Mouse (Mus musculus) kidney, postnatal 0 days (tissue): ENCODE results near the gene Brd3. TPM values are rescaled to one million over a fixed set of nuclear protein-coding genes. Genes with fewer than 3 reads are reported as not detected.

ENCODE experiments used
- ATAC-seq: fragments of 200-750 bp; cut with Nextera tagmentation; replicated peaks from 2 replicates; pipeline ENCODE4 v1.8.0; 2017; ENCODE audit warnings: low read depth, moderate number of reproducible peaks, moderate TSS enrichment, moderate library complexity; ENCODE audit not compliant: low FRiP score
- DNase-seq: peaks from one replicate; pipeline ENCODE4 v3.0.0-alpha.2; 2016; ENCODE audit warnings: low spot score
- H3K27ac ChIP-seq: fragments of 300-500 bp; sonication (generic); 2 replicates; pipeline ENCODE4 v1.5.1; 2014; ENCODE audit warnings: mild to moderate bottlenecking
- H3K27me3 ChIP-seq: fragments of 300-500 bp; sonication (generic); 2 replicates; pipeline ENCODE4 v1.6.1; 2014; ENCODE audit warnings: low read length, mixed read lengths; ENCODE audit not compliant: insufficient read depth
- H3K36me3 ChIP-seq: fragments of 300-500 bp; sonication (generic); 2 replicates; pipeline ENCODE4 v1.6.1; 2014; ENCODE audit warnings: low read length, mixed read lengths; ENCODE audit not compliant: insufficient read depth
- H3K4me1 ChIP-seq: fragments of 300-500 bp; sonication (generic); replicated peaks from 2 replicates; pipeline ENCODE4 v1.6.1; 2014; ENCODE audit warnings: antibody characterized with exemption, low read length, mixed read lengths; ENCODE audit not compliant: insufficient read depth
- H3K4me2 ChIP-seq: fragments of 300-500 bp; sonication (generic); 2 replicates; pipeline ENCODE4 v1.6.1; 2014; ENCODE audit warnings: mild to moderate bottlenecking, low read length, moderate library complexity, mixed read lengths
- H3K4me3 ChIP-seq: fragments of 300-500 bp; sonication (generic); replicated peaks from 2 replicates; pipeline ENCODE4 v1.5.1; 2014; ENCODE audit warnings: low read depth, low read length
- H3K9ac ChIP-seq: fragments of 300-500 bp; sonication (generic); 2 replicates; pipeline ENCODE4 v1.6.1; 2014; ENCODE audit warnings: low read depth, low read length
- H3K9me3 ChIP-seq: fragments of 300-500 bp; sonication (generic); replicated peaks from 2 replicates; pipeline ENCODE4 v1.6.1; 2016; ENCODE audit warnings: low read length, inconsistent platforms, mixed read lengths
- CTCF ChIP-seq: IDR thresholded peaks from 2 replicates; pipeline ENCODE4 v1.5.1; 2016; ENCODE audit warnings: antibody characterized with exemption, low read depth, mild to moderate bottlenecking, moderate library complexity
- WGBS: fragments of 180-500 bp; shearing (Covaris S2); extraction: QIAGEN DNeasy Blood & Tissue Kit; methylation state at CpG from one replicate; pipeline ENCODE4 v1.1.7; 2014; 5-methylcytosine and 5-hydroxymethylcytosine counted together
- polyA plus RNA-seq: library from polyadenylated mRNA; unstranded; fragments of >200 nt; fragmentation: Nextera tagmentation; extraction: Ambion mirVana; gene quantifications from 2 replicates; pipeline ENCODE4 v1.2.1, GENCODE M21; 2015

The Brd3 gene
- polyA plus RNA-seq, 1 experiment from 2014 or later = 91.4 TPM

DNA sequence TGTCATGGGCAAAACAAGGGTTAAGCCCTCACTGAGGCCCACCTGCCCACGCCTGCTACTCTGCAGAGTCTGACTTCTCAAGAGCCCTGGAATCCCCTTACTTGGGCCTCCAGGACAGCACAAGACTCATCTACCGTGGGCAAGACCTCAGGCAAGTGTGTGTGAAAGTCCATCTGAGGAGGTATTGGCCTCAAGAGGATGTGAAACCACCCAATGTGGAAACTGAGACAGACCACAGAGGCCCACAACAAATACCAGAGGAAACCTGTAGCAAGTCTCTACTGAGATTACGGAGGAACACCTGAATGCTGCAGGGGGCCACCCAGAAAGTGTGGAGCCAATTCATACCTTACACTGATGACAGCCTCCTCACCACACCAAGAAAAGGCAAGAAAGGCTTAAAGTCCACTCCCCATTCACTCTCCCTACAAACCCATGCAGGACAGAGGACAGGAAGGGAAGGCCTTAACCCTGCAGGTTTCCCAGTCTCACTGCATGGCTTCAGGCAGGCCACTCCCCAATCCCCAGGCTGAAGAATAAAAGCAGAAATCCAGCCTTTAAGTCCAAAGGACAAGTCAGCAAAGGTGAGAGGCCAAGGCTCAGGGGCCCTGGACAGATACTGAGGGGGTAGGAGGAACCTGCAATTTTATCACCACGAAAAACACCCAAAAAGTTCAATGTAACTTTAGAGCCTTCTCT, 38.0 kb downstream of the Brd3 start:
- Histone ChIP-seq H3K9me3 (no peaks in the 10 kb centered on the region), H3K27me3 (no peaks in the 10 kb centered on the region), H3K4me3 (no peak overlapping the region), H3K9ac (no peak overlapping the region), H3K27ac (no peak overlapping the region), H3K36me3 (peaks cover 8% of the 10 kb centered on the region), H3K4me1 (peaks cover 30% of the 10 kb centered on the region), H3K4me2 (no peak overlapping the region)
- TF ChIP-seq CTCF = no peak
- 67% methylated on average over 4 of the region's 4 CpGs for WGBS
- no peak for ATAC-seq
- no peak for DNase-seq

GRCm38 (mm10) chr2:27462901-27463300, 44.6 kb downstream of the Brd3 start:
- Histone ChIP-seq H3K9ac (no peak overlapping the region), H3K4me2 (no peak overlapping the region), H3K4me1 (no peaks in the 10 kb centered on the region), H3K9me3 (no peaks in the 10 kb centered on the region), H3K36me3 (peaks cover 53% of the 10 kb centered on the region), H3K4me3 (no peak overlapping the region), H3K27me3 (no peaks in the 10 kb centered on the region), H3K27ac (no peak overlapping the region)
- TF ChIP-seq CTCF = no peak
- WGBS = 71% methylated on average over 4 of the region's 4 CpGs
- DNase-seq (no peak), ATAC-seq (no peak)

- ATAC-seq (no peak), DNase-seq (no peak)
- no peak for TF ChIP-seq CTCF
- Histone ChIP-seq H3K27me3 (no peaks in the 10 kb centered on the region), H3K36me3 (peaks cover 61% of the 10 kb centered on the region), H3K27ac (no peak overlapping the region), H3K9ac (no peak overlapping the region), H3K4me3 (no peak overlapping the region), H3K9me3 (no peaks in the 10 kb centered on the region), H3K4me2 (no peak overlapping the region), H3K4me1 (no peaks in the 10 kb centered on the region)
- 89% methylated on average over 4 of the region's 4 CpGs for WGBS
These were observed 45.4 kb downstream of the Brd3 start for GRCm38 (mm10) chr2:27461881-27462660.

- H3K27me3 ChIP-seq = no peaks in the 10 kb centered on the region
- TF ChIP-seq CTCF = no peak
- ATAC-seq (no peak), DNase-seq (no peak)
- H3K4me3 ChIP-seq = no peak overlapping the region
- no peak overlapping the region for H3K9ac ChIP-seq
- H3K4me1 ChIP-seq = no peaks in the 10 kb centered on the region
- peaks cover 65% of the 10 kb centered on the region for H3K36me3 ChIP-seq
- WGBS = 57% methylated on average over 9 of the region's 9 CpGs
- no peaks in the 10 kb centered on the region for H3K9me3 ChIP-seq
- H3K4me2 ChIP-seq = no peak overlapping the region
- no peak overlapping the region for H3K27ac ChIP-seq
These were observed 46.8 kb downstream of the Brd3 start for GRCm38 (mm10) chr2:27460651-27461050.

- Histone ChIP-seq H3K27ac (no peak overlapping the region), H3K9me3 (no peaks in the 10 kb centered on the region), H3K4me2 (no peak overlapping the region), H3K4me3 (no peak overlapping the region), H3K4me1 (no peaks in the 10 kb centered on the region), H3K27me3 (no peaks in the 10 kb centered on the region), H3K36me3 (peaks cover 70% of the 10 kb centered on the region), H3K9ac (no peak overlapping the region)
- no peak for DNase-seq
- WGBS = 84% methylated on average over 5 of the region's 5 CpGs
- no peak for ATAC-seq
- TF ChIP-seq CTCF = no peak
These were observed 47.3 kb downstream of the Brd3 start for GRCm38 (mm10) chr2:27460163-27460562.

DNA sequence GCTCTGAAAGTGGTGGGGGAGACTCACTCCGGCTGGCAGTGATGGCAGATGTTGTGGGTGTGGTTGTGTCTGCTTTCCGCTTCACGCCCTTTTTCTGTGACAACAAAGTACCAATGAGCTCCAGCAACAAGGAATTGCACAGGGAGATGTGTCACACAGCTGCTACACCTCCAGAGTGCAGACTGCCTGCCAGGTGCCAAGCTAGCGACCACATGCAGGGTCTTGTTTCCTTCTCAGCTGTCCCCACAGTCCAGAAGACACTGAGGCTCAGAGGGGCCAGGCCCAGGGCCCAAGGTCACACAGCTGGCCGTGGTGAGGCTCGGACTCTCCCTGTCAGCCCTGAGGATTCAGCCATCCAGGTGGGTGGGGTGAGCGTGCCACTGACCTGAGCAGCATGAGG, 47.7 kb downstream of the Brd3 start:
- peaks cover 73% of the 10 kb centered on the region for H3K36me3 ChIP-seq
- WGBS = 78% methylated on average over 7 of the region's 7 CpGs
- no peaks in the 10 kb centered on the region for H3K9me3 ChIP-seq
- H3K4me1 ChIP-seq = no peaks in the 10 kb centered on the region
- H3K4me3 ChIP-seq = no peak overlapping the region
- DNase-seq (no peak), ATAC-seq (no peak)
- H3K4me2 ChIP-seq = no peak overlapping the region
- TF ChIP-seq CTCF = no peak
- no peaks in the 10 kb centered on the region for H3K27me3 ChIP-seq
- H3K9ac ChIP-seq = no peak overlapping the region
- no peak overlapping the region for H3K27ac ChIP-seq
